In the genomic region with DNA sequence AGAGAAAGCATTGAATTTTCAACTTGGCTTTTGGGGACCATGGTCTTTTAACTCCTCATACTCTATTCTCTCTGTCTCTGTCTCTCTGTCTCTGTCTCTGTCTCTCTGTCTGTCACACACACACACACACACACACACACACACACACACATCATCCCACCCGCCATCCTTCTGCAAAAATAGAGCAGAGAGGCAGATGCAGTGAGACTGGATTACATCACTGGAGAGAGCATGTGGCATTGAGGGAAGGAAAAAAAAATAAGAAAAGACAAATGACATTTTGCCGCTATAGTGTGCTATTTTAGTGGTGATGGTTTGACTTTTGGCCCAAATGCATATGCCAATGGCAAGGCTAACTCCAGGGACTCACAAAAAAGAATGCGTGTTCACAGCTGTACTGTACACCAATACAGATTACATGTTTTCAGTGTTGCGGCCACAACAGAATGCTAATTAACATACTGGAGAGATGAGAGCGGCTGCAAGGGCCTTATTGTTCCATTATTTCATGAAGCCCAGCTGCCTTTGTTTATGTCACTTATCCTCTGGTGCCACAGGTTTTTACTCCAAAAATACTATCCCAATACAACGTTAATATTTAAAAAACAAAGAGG, we compare ENCODE assay signal across 17 mouse cellular contexts.
A peak's percentile ranks its signal among the peaks of the same experiment; 100 is the strongest.
DNase-seq lines count a peak whose midpoint lies in the region; ATAC-seq lines count a peak whose summit lies in the region.
"Had no signal": no experiment of that assay in that cellular context is flagged by ENCODE, and none has a peak within 500 bp of the region (broad histone marks: within the 10 kb centered on the region; RNA-seq: fewer than 3 reads in every experiment).

No protein-coding gene starts in this region.

- ATAC-seq in forebrain, embryonic 11.5 days (replicated peaks; ENCODE audit: low FRiP score) = no peak; the same call in 1 of the 2 replicates
- ATAC-seq in hindbrain, embryonic 12.5 days (ENCODE audit: low FRiP score) = no peak
- ATAC-seq: intestine, embryonic 16.5 days; Patski had no signal

- peak overlapping the region; percentile 18; the same call in 1 of the 2 replicates for H3K27ac ChIP-seq in forebrain, embryonic 11.5 days (ENCODE audit: low read depth, low read length)
- H3K27ac ChIP-seq in forebrain, embryonic 10.5 days = no peak overlapping the region
- peak overlapping the region; percentile 37 for H3K27ac ChIP-seq in hindbrain, embryonic 12.5 days
- H3K27ac ChIP-seq: stomach, embryonic 15.5 days had no signal

- no peak overlapping the region for H3K4me3 ChIP-seq in forebrain, embryonic 11.5 days (ENCODE audit: low read depth, low read length)
- no peak overlapping the region for H3K4me3 ChIP-seq in forebrain, embryonic 10.5 days
- H3K4me3 ChIP-seq in hindbrain, embryonic 12.5 days = no peak overlapping the region
- H3K4me3 ChIP-seq: stomach, embryonic 15.5 days had no signal

- DNase-seq in forebrain, embryonic 11.5 days (ENCODE audit: low spot score) = no peak
- no peak for DNase-seq in forebrain, embryonic 10.5 days (ENCODE audit: extremely low spot score, low spot score)
- peak; percentile 32 for DNase-seq in Muller cell, postnatal 12 days (ENCODE audit: inconsistent ontology term)
- DNase-seq in layer of hippocampus, postnatal 14 days (ENCODE audit: low spot score in 2 of 2) = peak; percentile 36 to 69
- DNase-seq in lung, postnatal 25 days (ENCODE audit: low spot score) = no peak
- DNase-seq in adrenal gland, postnatal 4 days (ENCODE audit: low spot score in 2 of 2) = no peak
- DNase-seq in thymus, postnatal 25 days = no peak
- DNase-seq: cerebellum, adult 9-10 months; embryo, embryonic 11 days; heart, postnatal 14 days; kidney, postnatal 25 days; right cerebral cortex, postnatal 4 days had no signal

- no peak overlapping the region for H3K4me2 ChIP-seq in forebrain, embryonic 11.5 days (ENCODE audit: low read depth, low read length, severe bottlenecking)
- H3K4me2 ChIP-seq in hindbrain, embryonic 12.5 days (replicated peaks) = no peak overlapping the region
- H3K4me2 ChIP-seq: liver, embryonic 11.5 days; stomach, embryonic 15.5 days had no signal

- H3K9me3 ChIP-seq in forebrain, embryonic 11.5 days (ENCODE audit: control insufficient read depth, low read length) = no peaks in the 10 kb centered on the region
- H3K9me3 ChIP-seq in forebrain, embryonic 10.5 days = no peaks in the 10 kb centered on the region
- no peaks in the 10 kb centered on the region for H3K9me3 ChIP-seq in hindbrain, embryonic 12.5 days (replicated peaks)
- H3K9me3 ChIP-seq: stomach, embryonic 15.5 days had no signal

- peaks cover 11% of the 10 kb centered on the region; the same call in 1 of the 2 replicates for H3K4me1 ChIP-seq in forebrain, embryonic 11.5 days (replicated peaks; ENCODE audit: control insufficient read depth, insufficient read depth, low read length)
- peaks cover 52% of the 10 kb centered on the region for H3K4me1 ChIP-seq in forebrain, embryonic 10.5 days
- H3K4me1 ChIP-seq in hindbrain, embryonic 12.5 days = peaks cover 23% of the 10 kb centered on the region

- no peaks in the 10 kb centered on the region; the same call in 1 of the 2 replicates for H3K36me3 ChIP-seq in forebrain, embryonic 11.5 days (ENCODE audit: control insufficient read depth, insufficient read depth, low read length)
- no peaks in the 10 kb centered on the region for H3K36me3 ChIP-seq in forebrain, embryonic 10.5 days (replicated peaks)
- no peaks in the 10 kb centered on the region for H3K36me3 ChIP-seq in hindbrain, embryonic 12.5 days
- H3K36me3 ChIP-seq: stomach, embryonic 15.5 days had no signal

- WGBS in forebrain, embryonic 11.5 days = 50% methylated on average over 6 of the region's 6 CpGs
- WGBS in forebrain, embryonic 10.5 days = 81% methylated on average over 6 of the region's 6 CpGs
- 39% methylated on average over 6 of the region's 6 CpGs for WGBS in hindbrain, embryonic 12.5 days

- no peak overlapping the region for H3K9ac ChIP-seq in forebrain, embryonic 11.5 days (ENCODE audit: low read length)
- no peak overlapping the region for H3K9ac ChIP-seq in hindbrain, embryonic 12.5 days
- H3K9ac ChIP-seq: stomach, embryonic 15.5 days had no signal

- no peaks in the 10 kb centered on the region; the same call in 1 of the 2 replicates for H3K27me3 ChIP-seq in forebrain, embryonic 11.5 days (ENCODE audit: control insufficient read depth, insufficient read depth, low read length)
- H3K27me3 ChIP-seq in forebrain, embryonic 10.5 days (ENCODE audit: poor library complexity, severe bottlenecking) = peaks cover 39% of the 10 kb centered on the region
- H3K27me3 ChIP-seq in hindbrain, embryonic 12.5 days = no peaks in the 10 kb centered on the region; the same call in 1 of the 2 replicates
- H3K27me3 ChIP-seq: Patski had no signal

Comparison
In these comparisons a context has a peak if more than half of its experiments do, and no peak if none do; other contexts are left out.
1. DNase-seq: peak in Muller cell, postnatal 12 days (single experiment) and layer of hippocampus, postnatal 14 days (2 of 2); none in forebrain, embryonic 11.5 days (single experiment), forebrain, embryonic 10.5 days (single experiment), lung, postnatal 25 days (single experiment), adrenal gland, postnatal 4 days (0 of 2) and thymus, postnatal 25 days (single experiment).